Mouse (Mus musculus): ENCODE results near the gene Abcc8.

- TF ChIP-seq ZNF384 (IDR thresholded peaks at IDR 0.05; ENCODE audit: low read depth, low read length) (no peak), HCFC1 (IDR thresholded peaks at IDR 0.05; ENCODE audit: borderline replicate concordance, insufficient read depth, low read length) (no peak), ZC3H11A (IDR thresholded peaks at IDR 0.05; ENCODE audit: borderline replicate concordance, low read depth, low read length) (no peak), CHD2 (IDR thresholded peaks at IDR 0.05; ENCODE audit: low read depth, low read length) (no peak)
Measured at GRCm38 (mm10) chr7:46098919-46099286, 80.9 kb downstream of the Abcc8 start.
